Mouse (Mus musculus) liver, embryonic 14.5 days (tissue): ENCODE measurements around the gene Arhgef7. TPM values are rescaled to one million over a fixed set of nuclear protein-coding genes. Genes with fewer than 3 reads are reported as not detected.

Experiments used
- ATAC-seq: fragments of 200-750 bp; cut with Nextera tagmentation; 2 replicates; pipeline ENCODE4 v1.8.0; 2017; ENCODE audit warnings: moderate number of reproducible peaks, mild to moderate bottlenecking, moderate library complexity; ENCODE audit not compliant: insufficient read depth
- DNase-seq, 3 experiments: peaks; one replicate each; pipeline ENCODE4 v3.0.0-alpha.2; 2012 to 2013; ENCODE audit warnings: low read depth in 3 of 3, low spot score in 3 of 3
- H3K27ac ChIP-seq: fragments of 300-500 bp; sonication (generic); 2 replicates; pipeline ENCODE4 v1.5.1; 2014; ENCODE audit warnings: moderate library complexity, mild to moderate bottlenecking, control low read depth, inconsistent platforms
- H3K27me3 ChIP-seq: fragments of 300-500 bp; sonication (generic); 2 replicates; pipeline ENCODE4 v1.6.1; 2014; ENCODE audit warnings: mild to moderate bottlenecking, low read length, moderate library complexity; ENCODE audit not compliant: control insufficient read depth, insufficient read depth
- H3K36me3 ChIP-seq: fragments of 300-500 bp; sonication (generic); replicated peaks from 2 replicates; pipeline ENCODE4 v1.6.1; 2014; ENCODE audit warnings: low read depth; ENCODE audit not compliant: control insufficient read depth, insufficient read depth
- H3K4me1 ChIP-seq, 2 experiments: fragments of 200-500 bp in 1 of 2; fragments of 300-500 bp in 1 of 2; sonication (generic) in 1 of 2; replicated peaks; 2 replicates each; pipeline ENCODE4 v1.6.1; 2012 to 2014; ENCODE audit warnings: antibody characterized with exemption in 1 of 2, inconsistent platforms in 1 of 2, low read length in 1 of 2; ENCODE audit not compliant: control insufficient read depth in 2 of 2, insufficient read depth in 2 of 2
- H3K4me2 ChIP-seq: fragments of 300-500 bp; sonication (generic); 2 replicates; pipeline ENCODE4 v1.6.1; 2014; ENCODE audit warnings: low read depth, mild to moderate bottlenecking, control low read depth, moderate library complexity
- H3K4me3 ChIP-seq, 2 experiments: fragments of 200-500 bp in 1 of 2; fragments of 300-500 bp in 1 of 2; sonication (generic) in 1 of 2; 2 replicates each; pipeline ENCODE4 v1.5.1; 2012 to 2014; ENCODE audit warnings: low read depth in 2 of 2, low read length in 2 of 2, mild to moderate bottlenecking in 2 of 2, control low read depth in 1 of 2, inconsistent platforms in 1 of 2, moderate library complexity in 1 of 2; ENCODE audit not compliant: insufficient read depth in 1 of 2
- H3K9ac ChIP-seq: fragments of 300-500 bp; sonication (generic); replicated peaks from 2 replicates; pipeline ENCODE4 v1.6.1; 2014; ENCODE audit warnings: mild to moderate bottlenecking, control low read depth, moderate library complexity
- H3K9me3 ChIP-seq: fragments of 300-500 bp; sonication (generic); 2 replicates; pipeline ENCODE4 v1.6.1; 2016; ENCODE audit warnings: low read length, mixed read lengths; ENCODE audit not compliant: control insufficient read depth
- CTCF ChIP-seq: IDR thresholded peaks from 2 replicates; pipeline ENCODE4 v1.5.1; 2016; ENCODE audit warnings: antibody characterized with exemption, low read depth, control low read depth
- EP300 ChIP-seq: IDR thresholded peaks from 2 replicates; pipeline ENCODE4 v1.6.1; 2016; ENCODE audit warnings: antibody characterized with exemption, low read depth
- WGBS: fragments of 180-500 bp; shearing (Covaris S2); extraction: QIAGEN DNeasy Blood & Tissue Kit; methylation state at CpG from one replicate; pipeline ENCODE4 v1.1.7; 2014; ENCODE audit not compliant: insufficient replicate concordance; 5-methylcytosine and 5-hydroxymethylcytosine counted together
- polyA plus RNA-seq, 2 experiments: library from polyadenylated mRNA; depleted of rRNA in 1 of 2; stranded (reverse) in 1 of 2; unstranded in 1 of 2; fragments of >200 nt; fragmentation: Nextera tagmentation in 1 of 2; extraction: Ambion mirVana in 1 of 2; gene quantifications; 2 replicates each; pipeline versions ENCODE4 v1.2.1 to v1.2.3; 2012 to 2014

The Arhgef7 gene
- polyA plus RNA-seq (2012; rRNA removed) (6.4 and 6.5 TPM in 2 replicates), polyA plus RNA-seq (2014; fragmentation: Nextera tagmentation; extraction: Ambion mirVana) (7.0 and 8.0 TPM in 2 replicates)

DNA sequence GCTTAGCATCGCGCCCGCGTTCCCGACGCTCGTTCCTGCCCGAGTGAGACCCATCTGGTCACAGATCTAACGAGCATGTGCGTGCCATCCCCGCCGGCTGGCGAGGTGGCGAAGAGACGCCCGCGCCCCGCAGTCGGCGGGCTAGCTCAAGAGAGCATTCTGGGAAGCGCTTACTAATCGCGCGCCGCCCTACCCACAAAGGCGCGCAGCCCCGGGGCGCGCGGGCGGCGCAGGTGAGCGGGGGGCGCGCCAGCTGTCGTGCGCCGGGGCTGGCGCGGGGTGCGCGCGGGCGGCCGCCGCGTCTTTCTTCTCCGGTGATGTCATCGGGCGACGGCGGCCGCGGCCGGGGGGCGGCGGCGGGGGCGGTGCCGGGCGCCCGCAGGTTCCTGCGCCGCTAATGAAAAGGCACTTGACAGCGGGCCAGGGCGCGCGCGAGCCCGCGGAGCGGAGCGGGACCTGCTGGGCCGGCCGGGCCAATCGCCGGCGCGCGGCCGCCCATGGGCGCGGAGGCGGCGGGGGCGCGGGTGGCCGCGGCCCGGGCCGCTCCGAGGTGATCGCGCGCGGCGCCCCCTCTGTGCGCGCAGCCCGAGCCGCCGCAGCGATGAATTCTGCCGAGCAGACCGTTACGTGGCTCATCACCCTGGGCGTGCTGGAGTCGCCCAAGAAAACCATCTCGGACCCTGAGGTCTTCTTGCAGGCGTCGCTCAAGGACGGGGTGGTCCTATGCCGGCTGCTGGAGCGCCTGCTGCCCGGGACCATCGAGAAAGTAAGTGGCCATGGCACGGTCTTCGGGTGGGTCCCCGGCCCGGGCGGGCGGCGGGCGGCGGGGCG lies at the start of gene Arhgef7:
Gene Arhgef7, plus strand, starts transcription at position 71 of the 831 bp plus-strand sequence.
- Histone ChIP-seq H3K9me3 (no peaks in the 10 kb centered on the region), H3K27me3 (peaks cover 53% of the 10 kb centered on the region), H3K27ac (no peak within 1 kb of the TSS), H3K36me3 (no peaks in the 10 kb centered on the region), H3K4me3 (peak within 1 kb of the TSS; percentile 47 to 53), H3K9ac (no peak within 1 kb of the TSS; the same call in 1 of the 2 replicates), H3K4me2 (peak within 1 kb of the TSS; percentile 53), H3K4me1 (no peaks in the 10 kb centered on the region)
- DNase-seq (no peak), ATAC-seq (peak; percentile 51)
- under 1% methylated on average over 117 of the region's 127 CpGs for WGBS
- TF ChIP-seq EP300 (no peak), CTCF (no peak)

- TF ChIP-seq CTCF (no peak), EP300 (no peak)
- no peak overlapping the region for H3K4me2 ChIP-seq
Measured at GRCm38 (mm10) chr8:11684558-11684957, 43.0 kb upstream of the Arhgef7 start.

GRCm38 (mm10) chr8:11687251-11687650 lies 40.3 kb upstream of the Arhgef7 start:
- TF ChIP-seq EP300 (no peak), CTCF (no peak)
- no peak for ATAC-seq
- Histone ChIP-seq H3K27ac (no peak overlapping the region), H3K4me2 (no peak overlapping the region), H3K4me3 (no peak overlapping the region), H3K4me1 (no peaks in the 10 kb centered on the region), H3K9ac (no peak overlapping the region), H3K9me3 (no peaks in the 10 kb centered on the region), H3K36me3 (no peaks in the 10 kb centered on the region), H3K27me3 (no peaks in the 10 kb centered on the region)
- DNase-seq: no peak
- 70% methylated on average over 5 of the region's 5 CpGs for WGBS

More at GRCm38 (mm10) chr8:11684558-11684957, 43.0 kb upstream of the Arhgef7 start:
- Histone ChIP-seq H3K9me3 (no peaks in the 10 kb centered on the region), H3K9ac (no peak overlapping the region), H3K27ac (no peak overlapping the region), H3K4me3 (no peak overlapping the region), H3K36me3 (no peaks in the 10 kb centered on the region), H3K4me1 (no peaks in the 10 kb centered on the region), H3K27me3 (no peaks in the 10 kb centered on the region)
- DNase-seq (no peak), ATAC-seq (no peak)
- WGBS: 66% methylated on average over 7 of the region's 7 CpGs

- Histone ChIP-seq H3K4me1 (no peaks in the 10 kb centered on the region), H3K4me3 (no peak overlapping the region), H3K9me3 (no peaks in the 10 kb centered on the region), H3K36me3 (no peaks in the 10 kb centered on the region), H3K27me3 (no peaks in the 10 kb centered on the region), H3K9ac (no peak overlapping the region), H3K4me2 (no peak overlapping the region), H3K27ac (no peak overlapping the region)
- WGBS: 58% methylated on average over 7 of the region's 7 CpGs
- TF ChIP-seq CTCF (no peak), EP300 (no peak)
- ATAC-seq (no peak), DNase-seq (no peak)
Measured at GRCm38 (mm10) chr8:11689945-11690344, 37.6 kb upstream of the Arhgef7 start.

DNA sequence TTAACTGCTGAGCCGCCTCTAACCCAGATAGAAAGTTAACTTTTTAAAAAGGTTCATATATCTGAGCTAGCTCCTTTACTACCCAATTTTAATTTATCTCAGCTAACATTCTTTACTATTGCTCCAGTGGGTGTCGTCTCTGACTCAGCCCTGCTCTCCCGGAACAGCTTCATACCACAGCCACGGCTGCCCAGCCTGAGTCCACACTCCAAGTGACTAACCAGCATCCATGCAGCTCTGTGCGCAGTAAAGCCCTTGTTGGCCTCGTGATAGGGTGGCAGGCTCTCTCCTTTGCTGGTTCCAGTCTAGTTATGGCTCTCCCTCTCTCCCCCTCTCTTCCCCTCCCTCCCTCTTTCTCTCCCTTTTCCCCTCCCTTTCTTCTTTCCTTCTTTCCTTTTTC lies 36.2 kb upstream of the Arhgef7 start:
- H3K27ac ChIP-seq: no peak overlapping the region
- no peak overlapping the region for H3K4me3 ChIP-seq
- no peaks in the 10 kb centered on the region for H3K36me3 ChIP-seq
- DNase-seq (no peak), ATAC-seq (no peak)
- TF ChIP-seq CTCF: no peak
- TF ChIP-seq EP300: no peak
- H3K9me3 ChIP-seq: no peaks in the 10 kb centered on the region
- H3K4me1 ChIP-seq: no peaks in the 10 kb centered on the region
- no peak overlapping the region for H3K9ac ChIP-seq
- H3K4me2 ChIP-seq: no peak overlapping the region
- H3K27me3 ChIP-seq: no peaks in the 10 kb centered on the region
- 66% methylated on average over 6 of the region's 6 CpGs for WGBS
